Mouse (Mus musculus) liver, embryonic 16.5 days (tissue): ENCODE measurements at regions not wholly inside any gene's neighbourhood (a gene's known extent, or its start where the extent isn't known, plus 50 kb on each side); places are given as distances from the start of the nearest gene placed in this dataset.

Experiments
- ATAC-seq: fragments of 200-750 bp; cut with Nextera tagmentation; 2 replicates; pipeline ENCODE4 v1.8.0; 2017; ENCODE audit warnings: low read depth, mild to moderate bottlenecking, moderate number of reproducible peaks, moderate library complexity
- H3K27ac ChIP-seq: fragments of 300-500 bp; sonication (generic); 2 replicates; pipeline ENCODE4 v1.5.1; 2014; ENCODE audit warnings: mild to moderate bottlenecking, low read length
- H3K27me3 ChIP-seq: fragments of 300-500 bp; sonication (generic); 2 replicates; pipeline ENCODE4 v1.6.1; 2014; ENCODE audit warnings: low read depth, low read length, mixed read lengths; ENCODE audit not compliant: control insufficient read depth, insufficient read depth
- H3K36me3 ChIP-seq: fragments of 300-500 bp; sonication (generic); 2 replicates; pipeline ENCODE4 v1.6.1; 2014; ENCODE audit warnings: mild to moderate bottlenecking; ENCODE audit not compliant: control insufficient read depth, insufficient read depth
- H3K4me1 ChIP-seq: fragments of 300-500 bp; sonication (generic); 2 replicates; pipeline ENCODE4 v1.6.1; 2014; ENCODE audit warnings: low read depth, low read length, mixed read lengths; ENCODE audit not compliant: control insufficient read depth
- H3K4me2 ChIP-seq: fragments of 300-500 bp; sonication (generic); 2 replicates; pipeline ENCODE4 v1.6.1; 2014; ENCODE audit warnings: low read depth, low read length, mixed read lengths
- H3K4me3 ChIP-seq: fragments of 300-500 bp; sonication (generic); 2 replicates; pipeline ENCODE4 v1.5.1; 2014; ENCODE audit warnings: low read depth, mild to moderate bottlenecking, low read length
- H3K9ac ChIP-seq: fragments of 300-500 bp; sonication (generic); 2 replicates; pipeline ENCODE4 v1.6.1; 2014; ENCODE audit warnings: low read depth, low read length
- H3K9me3 ChIP-seq: fragments of 300-500 bp; sonication (generic); replicated peaks from 2 replicates; pipeline ENCODE4 v1.6.1; 2016; ENCODE audit warnings: low read length; ENCODE audit not compliant: control insufficient read depth
- WGBS: fragments of 180-500 bp; shearing (Covaris S2); extraction: QIAGEN DNeasy Blood & Tissue Kit; methylation state at CpG from one replicate; pipeline ENCODE4 v1.1.7; 2014; ENCODE audit not compliant: insufficient replicate concordance; 5-methylcytosine and 5-hydroxymethylcytosine counted together

GRCm38 (mm10) chr2:160587015-160587835, 58.5 kb upstream of the Top1 start:
- WGBS: 63% methylated on average over 9 of the region's 9 CpGs
- Histone ChIP-seq H3K36me3 (no peaks in the 10 kb centered on the region), H3K9me3 (no peaks in the 10 kb centered on the region), H3K27ac (no peak overlapping the region), H3K4me2 (no peak overlapping the region), H3K4me1 (no peaks in the 10 kb centered on the region), H3K27me3 (no peaks in the 10 kb centered on the region; the same call in 1 of the 2 replicates), H3K4me3 (no peak overlapping the region), H3K9ac (no peak overlapping the region)
- no peak for ATAC-seq

GRCm38 (mm10) chr2:160588401-160588800, 57.3 kb upstream of the Top1 start:
- ATAC-seq: no peak
- no peaks in the 10 kb centered on the region; the same call in 1 of the 2 replicates for H3K27me3 ChIP-seq
- no peaks in the 10 kb centered on the region for H3K36me3 ChIP-seq
- no peak overlapping the region for H3K4me2 ChIP-seq
- H3K27ac ChIP-seq: no peak overlapping the region
- 61% methylated on average over 9 of the region's 9 CpGs for WGBS
- no peak overlapping the region for H3K9ac ChIP-seq
- H3K4me3 ChIP-seq: no peak overlapping the region
- H3K4me1 ChIP-seq: no peaks in the 10 kb centered on the region
- H3K9me3 ChIP-seq: no peaks in the 10 kb centered on the region

GRCm38 (mm10) chr2:160590209-160590910, 55.3 kb upstream of the Top1 start:
- Histone ChIP-seq H3K4me3 (no peak overlapping the region), H3K9ac (no peak overlapping the region), H3K27me3 (no peaks in the 10 kb centered on the region; the same call in 1 of the 2 replicates), H3K9me3 (no peaks in the 10 kb centered on the region), H3K4me2 (no peak overlapping the region), H3K4me1 (no peaks in the 10 kb centered on the region), H3K27ac (no peak overlapping the region), H3K36me3 (no peaks in the 10 kb centered on the region)
- WGBS: 51% methylated on average over 13 of the region's 13 CpGs
- no peak for ATAC-seq

GRCm38 (mm10) chr2:160591446-160592180, 54.1 kb upstream of the Top1 start:
- no peaks in the 10 kb centered on the region for H3K36me3 ChIP-seq
- H3K4me1 ChIP-seq: no peaks in the 10 kb centered on the region
- H3K4me3 ChIP-seq: no peak overlapping the region
- H3K27me3 ChIP-seq: no peaks in the 10 kb centered on the region; the same call in 1 of the 2 replicates
- H3K4me2 ChIP-seq: no peak overlapping the region
- no peaks in the 10 kb centered on the region for H3K9me3 ChIP-seq
- no peak for ATAC-seq
- no peak overlapping the region for H3K9ac ChIP-seq
- no peak overlapping the region for H3K27ac ChIP-seq
- 61% methylated on average over 18 of the region's 18 CpGs for WGBS

GRCm38 (mm10) chr2:160593035-160593434, 52.7 kb upstream of the Top1 start:
- Histone ChIP-seq H3K27ac (no peak overlapping the region), H3K36me3 (no peaks in the 10 kb centered on the region), H3K4me3 (no peak overlapping the region), H3K4me2 (no peak overlapping the region), H3K9ac (no peak overlapping the region), H3K4me1 (no peaks in the 10 kb centered on the region; the same call in 1 of the 2 replicates), H3K9me3 (no peaks in the 10 kb centered on the region), H3K27me3 (no peaks in the 10 kb centered on the region; the same call in 1 of the 2 replicates)
- ATAC-seq: no peak
- 4% methylated on average over 2 of the region's 2 CpGs for WGBS
